Mouse (Mus musculus) embryonic facial prominence, embryonic 14.5 days (tissue): ENCODE results near the gene Il1f9. TPM values are rescaled to one million over a fixed set of nuclear protein-coding genes. Genes with fewer than 3 reads are reported as not detected.

Experiments
- polyA plus RNA-seq: library from polyadenylated mRNA; unstranded; fragments of >200 nt; fragmentation: Nextera tagmentation; extraction: Ambion mirVana; gene quantifications from 2 replicates; pipeline ENCODE4 v1.2.1, GENCODE M21; 2014

Gene Il1f9
- polyA plus RNA-seq, 1 experiment from 2014 or later, result 0.63 TPM

Other genes starting within 250 kb of the Il1f9 start
- 1.7 and 2.2 TPM in 2 replicates for gene Hnmt, start 137.1 kb upstream of the Il1f9 start, polyA plus RNA-seq
- not detected in 2 replicates for gene Tbpl2, start 89.9 kb upstream of the Il1f9 start, polyA plus RNA-seq
- not detected in 2 replicates for gene Il1f8, start 33.3 kb upstream of the Il1f9 start, polyA plus RNA-seq
- gene Il1f6, start 28.9 kb downstream of the Il1f9 start, polyA plus RNA-seq, result 0.38 TPM in 1 of 2 replicates, not detected in the other
- 2.4 and 3.5 TPM in 2 replicates for gene Il1f5, start 90.5 kb downstream of the Il1f9 start, polyA plus RNA-seq
- gene Il1f10, start 104.7 kb downstream of the Il1f9 start, polyA plus RNA-seq, result not detected in 2 replicates
- gene Il1rn, start 150.4 kb downstream of the Il1f9 start, polyA plus RNA-seq, result 1.9 and 2.3 TPM in 2 replicates
- 2.4 and 2.7 TPM in 2 replicates for gene Psd4, start 181.1 kb downstream of the Il1f9 start, polyA plus RNA-seq